Mouse (Mus musculus) forebrain, postnatal 0 days (tissue): ENCODE data around the gene Ciao2a. TPM values are rescaled to one million over a fixed set of nuclear protein-coding genes. Genes with fewer than 3 reads are reported as not detected.

ENCODE experiments used
- ATAC-seq: fragments of 200-750 bp; cut with Nextera tagmentation; 2 replicates; pipeline ENCODE4 v1.8.0; 2017; ENCODE audit warnings: mild to moderate bottlenecking, moderate library complexity
- DNase-seq: peaks from one replicate; pipeline ENCODE4 v3.0.0-alpha.2; 2015
- H3K27ac ChIP-seq: fragments of 300-500 bp; sonication (generic); 2 replicates; pipeline ENCODE4 v1.5.1; 2014; ENCODE audit warnings: low read depth, mild to moderate bottlenecking, antibody characterized with exemption, low read length, moderate library complexity, mixed read lengths
- H3K27me3 ChIP-seq: fragments of 300-500 bp; sonication (generic); 2 replicates; pipeline ENCODE4 v1.6.1; 2014; ENCODE audit warnings: mild to moderate bottlenecking, low read length, mixed read lengths; ENCODE audit not compliant: insufficient read depth
- H3K36me3 ChIP-seq: fragments of 300-500 bp; sonication (generic); 2 replicates; pipeline ENCODE4 v1.6.1; 2014; ENCODE audit warnings: mild to moderate bottlenecking, moderate library complexity; ENCODE audit not compliant: insufficient read depth
- H3K4me1 ChIP-seq: fragments of 300-500 bp; sonication (generic); 2 replicates; pipeline ENCODE4 v1.6.1; 2014; ENCODE audit warnings: antibody characterized with exemption; ENCODE audit not compliant: insufficient read depth
- H3K4me2 ChIP-seq: fragments of 300-500 bp; sonication (generic); 2 replicates; pipeline ENCODE4 v1.6.1; 2014; ENCODE audit warnings: low read depth, mild to moderate bottlenecking, moderate library complexity
- H3K4me3 ChIP-seq: fragments of 300-500 bp; sonication (generic); 2 replicates; pipeline ENCODE4 v1.5.1; 2014; ENCODE audit warnings: low read depth, low read length, mixed read lengths
- H3K9ac ChIP-seq: fragments of 300-500 bp; sonication (generic); 2 replicates; pipeline ENCODE4 v1.6.1; 2014; ENCODE audit warnings: mild to moderate bottlenecking
- H3K9me3 ChIP-seq: fragments of 300-500 bp; sonication (generic); 2 replicates; pipeline ENCODE4 v1.6.1; 2016; ENCODE audit warnings: low read length
- CTCF ChIP-seq: sonication (generic); IDR thresholded peaks from 2 replicates; pipeline ENCODE4 v1.5.1; 2016; ENCODE audit warnings: antibody characterized with exemption, control low read depth, low read depth
- WGBS: fragments of 180-500 bp; shearing (Covaris S2); extraction: QIAGEN DNeasy Blood & Tissue Kit; methylation state at CpG from one replicate; pipeline ENCODE4 v1.1.7; 2014; 5-methylcytosine and 5-hydroxymethylcytosine counted together
- polyA plus RNA-seq: library from polyadenylated mRNA; unstranded; fragments of >200 nt; fragmentation: Nextera tagmentation; extraction: Ambion mirVana; gene quantifications from 2 replicates; pipeline ENCODE4 v1.2.1, GENCODE M21; 2015
- total RNA-seq: library from RNA; depleted of rRNA; stranded (reverse); fragments of >200 nt; gene quantifications from 2 replicates; pipeline ENCODE4 v1.2.3, GENCODE M21; 2014; rRNA removed

The Ciao2a gene
- total RNA-seq (33.0 and 46.2 TPM in 2 replicates), polyA plus RNA-seq (60.7 and 67.7 TPM in 2 replicates)

- DNase-seq: peak; percentile 97
- WGBS: 3% methylated on average over 34 of the region's 34 CpGs
- Histone ChIP-seq H3K27me3 (no peaks in the 10 kb centered on the region), H3K4me2 (peak within 1 kb of the TSS; percentile 79), H3K9me3 (no peaks in the 10 kb centered on the region), H3K4me3 (peak within 1 kb of the TSS; percentile 64), H3K9ac (peak within 1 kb of the TSS; percentile 64), H3K36me3 (0 out of 2 replicates have a peak, but pooled peaks cover 4% of the 10 kb centered on the region), H3K27ac (peak within 1 kb of the TSS; percentile 67), H3K4me1 (peaks cover 5% of the 10 kb centered on the region)
- TF ChIP-seq CTCF: peak; percentile 36; the same call in 1 of the 2 replicates
- ATAC-seq: peak; percentile 66
Measured at GRCm38 (mm10) chr9:66126456-66127192, at the start of gene Ciao2a, which contains the start of gene Snx1. TSS of gene Ciao2a (plus strand) at chr9:66126611. TSS of gene Snx1 (minus strand) at chr9:66126587.

- H3K4me2 ChIP-seq: 0 out of 2 replicates have a peak overlapping the region, but pooled peaks have one; percentile 19
- no peak for TF ChIP-seq CTCF
- no peaks in the 10 kb centered on the region for H3K4me1 ChIP-seq
- H3K9me3 ChIP-seq: no peaks in the 10 kb centered on the region
- DNase-seq (no peak), ATAC-seq (no peak; the same call in 1 of the 2 replicates)
- H3K27ac ChIP-seq: no peak overlapping the region
- no peaks in the 10 kb centered on the region for H3K27me3 ChIP-seq
- H3K36me3 ChIP-seq: no peaks in the 10 kb centered on the region
- H3K4me3 ChIP-seq: no peak overlapping the region
- 63% methylated on average over 3 of the region's 3 CpGs for WGBS
- H3K9ac ChIP-seq: no peak overlapping the region
Measured at GRCm38 (mm10) chr9:66078072-66078471, 48.3 kb upstream of the Ciao2a start.

GRCm38 (mm10) chr9:66078493-66078892 is 47.9 kb upstream of the Ciao2a start:
- no peaks in the 10 kb centered on the region for H3K27me3 ChIP-seq
- no peak overlapping the region for H3K27ac ChIP-seq
- H3K36me3 ChIP-seq: no peaks in the 10 kb centered on the region
- no peaks in the 10 kb centered on the region for H3K9me3 ChIP-seq
- no peak for TF ChIP-seq CTCF
- H3K4me3 ChIP-seq: no peak overlapping the region
- DNase-seq: peak; percentile 44
- peak overlapping the region; percentile 19; the same call in 1 of the 2 replicates for H3K4me2 ChIP-seq
- WGBS: 8% methylated on average over 14 of the region's 14 CpGs
- peak; percentile 77 for ATAC-seq
- H3K9ac ChIP-seq: 0 out of 2 replicates have a peak overlapping the region, but pooled peaks have one; percentile 25
- no peaks in the 10 kb centered on the region for H3K4me1 ChIP-seq

GRCm38 (mm10) chr9:66080804-66081459 is 45.5 kb upstream of the Ciao2a start:
- Histone ChIP-seq H3K36me3 (no peaks in the 10 kb centered on the region), H3K9me3 (no peaks in the 10 kb centered on the region), H3K27ac (no peak overlapping the region), H3K27me3 (no peaks in the 10 kb centered on the region), H3K4me2 (no peak overlapping the region), H3K4me3 (no peak overlapping the region), H3K4me1 (no peaks in the 10 kb centered on the region), H3K9ac (no peak overlapping the region)
- DNase-seq (no peak), ATAC-seq (no peak)
- WGBS: 77% methylated on average over 3 of the region's 3 CpGs
- no peak for TF ChIP-seq CTCF

GRCm38 (mm10) chr9:66081999-66082398 is 44.4 kb upstream of the Ciao2a start:
- H3K4me1 ChIP-seq: no peaks in the 10 kb centered on the region
- DNase-seq: no peak
- H3K9ac ChIP-seq: no peak overlapping the region
- 0 out of 2 replicates have a peak, but pooled peaks cover 3% of the 10 kb centered on the region for H3K36me3 ChIP-seq
- H3K27ac ChIP-seq: no peak overlapping the region
- no peak overlapping the region for H3K4me2 ChIP-seq
- no peak for TF ChIP-seq CTCF
- no peak overlapping the region for H3K4me3 ChIP-seq
- no peak for ATAC-seq
- H3K9me3 ChIP-seq: no peaks in the 10 kb centered on the region
- WGBS: 87% methylated on average over 4 of the region's 4 CpGs
- H3K27me3 ChIP-seq: no peaks in the 10 kb centered on the region

GRCm38 (mm10) chr9:66084171-66084570 is 42.2 kb upstream of the Ciao2a start:
- no peak for DNase-seq
- Histone ChIP-seq H3K9ac (no peak overlapping the region), H3K36me3 (peaks cover 23% of the 10 kb centered on the region), H3K4me1 (no peaks in the 10 kb centered on the region), H3K27me3 (no peaks in the 10 kb centered on the region), H3K9me3 (no peaks in the 10 kb centered on the region), H3K4me3 (no peak overlapping the region), H3K27ac (no peak overlapping the region), H3K4me2 (no peak overlapping the region)
- no peak for ATAC-seq
- no peak for TF ChIP-seq CTCF
- WGBS: 74% methylated on average over 3 of the region's 3 CpGs

GRCm38 (mm10) chr9:66087062-66087461 is 39.3 kb upstream of the Ciao2a start:
- Histone ChIP-seq H3K27ac (no peak overlapping the region), H3K9ac (no peak overlapping the region), H3K4me1 (no peaks in the 10 kb centered on the region), H3K9me3 (no peaks in the 10 kb centered on the region), H3K4me2 (no peak overlapping the region), H3K27me3 (no peaks in the 10 kb centered on the region), H3K4me3 (no peak overlapping the region), H3K36me3 (peaks cover 49% of the 10 kb centered on the region)
- no peak for TF ChIP-seq CTCF
- 95% methylated on average over 7 of the region's 7 CpGs for WGBS
- DNase-seq (no peak), ATAC-seq (no peak)
